ENCODE assay signal across 7 mouse cellular contexts in the genomic region with DNA sequence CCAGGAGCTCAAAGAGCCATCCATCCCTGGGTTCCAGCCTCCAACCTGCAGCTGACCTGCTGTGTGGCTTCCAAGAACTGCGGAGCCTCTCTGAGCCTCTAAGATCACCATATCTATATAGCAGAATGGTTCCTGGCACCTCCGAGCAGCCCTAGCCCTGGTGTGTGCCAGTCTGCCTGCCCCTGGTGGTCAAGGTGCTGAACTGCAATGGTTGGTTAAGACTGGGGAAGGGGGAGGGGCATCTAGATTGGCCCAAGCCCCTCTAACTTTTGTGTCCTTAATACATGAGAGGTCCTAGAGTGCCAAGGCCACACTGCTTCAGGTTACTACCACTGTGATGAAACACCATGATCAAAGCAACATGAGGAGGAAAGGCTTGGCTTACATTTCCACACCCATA. TPM values are rescaled to one million over a fixed set of nuclear protein-coding genes. Genes with fewer than 3 reads are reported as not detected.
DNase-seq lines count a peak whose midpoint lies in the region; ATAC-seq and TF ChIP-seq lines count a peak whose summit lies in the region.

No protein-coding gene starts in this region.

- TF ChIP-seq EP300 in stomach, postnatal 0 days (optimal IDR thresholded peaks at IDR 0.05) = no peak

- intact Hi-C loops in left cerebral cortex, postnatal 4 days (cut with DNase I) = no loop called here

- DNase-seq in left cerebral cortex, postnatal 4 days = peak; percentile 53
- no peak for DNase-seq in left cerebral cortex, adult 11 months (ENCODE audit: low spot score)
- DNase-seq in stomach, postnatal 0 days (ENCODE audit: low spot score) = no peak
- no peak for DNase-seq in Muller cell, postnatal 12 days (ENCODE audit: inconsistent ontology term)
- DNase-seq in frontal cortex, postnatal 36 days (ENCODE audit: low spot score in 2 of 2) = no peak

- peaks cover 10% of the 10 kb centered on the region for H3K36me3 ChIP-seq in intestine, embryonic 16.5 days (ENCODE audit: control insufficient read depth, insufficient read depth, low read length)
- H3K36me3 ChIP-seq in stomach, postnatal 0 days (ENCODE audit: control insufficient read depth, insufficient read depth, low read length) = no peaks in the 10 kb centered on the region

- no peak overlapping the region for H3K4me3 ChIP-seq in bone marrow macrophage, adult 2 months (ENCODE audit: insufficient read depth, low read length)
- H3K4me3 ChIP-seq in intestine, embryonic 16.5 days (ENCODE audit: low read length) = no peak overlapping the region
- H3K4me3 ChIP-seq in stomach, postnatal 0 days (ENCODE audit: low read depth, low read length) = no peak overlapping the region

- peaks cover 19% of the 10 kb centered on the region for H3K4me1 ChIP-seq in bone marrow macrophage, adult 2 months (ENCODE audit: control insufficient read depth, insufficient read depth, low read length)
- H3K4me1 ChIP-seq in intestine, embryonic 16.5 days (ENCODE audit: control insufficient read depth, insufficient read depth, low read length) = no peaks in the 10 kb centered on the region
- H3K4me1 ChIP-seq in stomach, postnatal 0 days (replicated peaks; ENCODE audit: control insufficient read depth, insufficient read depth) = no peaks in the 10 kb centered on the region

- TF ChIP-seq CTCF in bone marrow macrophage, adult 2 months (IDR thresholded peaks at IDR 0.05; ENCODE audit: low read depth, low read length) = peak; percentile 28; the same call in 1 of the 2 replicates
- peak; percentile 66 for TF ChIP-seq CTCF in stomach, postnatal 0 days (IDR thresholded peaks at IDR 0.05; ENCODE audit: low read depth)

- TF ChIP-seq POLR2A in bone marrow macrophage, adult 2 months (IDR thresholded peaks at IDR 0.05; ENCODE audit: borderline replicate concordance, low read depth, low read length) = no peak

- no peaks in the 10 kb centered on the region for H3K9me3 ChIP-seq in intestine, embryonic 16.5 days (ENCODE audit: control insufficient read depth, low read length)
- no peaks in the 10 kb centered on the region for H3K9me3 ChIP-seq in stomach, postnatal 0 days (ENCODE audit: control insufficient read depth, low read length)

- no peak overlapping the region for H3K9ac ChIP-seq in intestine, embryonic 16.5 days (ENCODE audit: low read depth, low read length)
- H3K9ac ChIP-seq in stomach, postnatal 0 days (ENCODE audit: low read length) = no peak overlapping the region

- 60% methylated on average over 2 of the region's 2 CpGs for WGBS in intestine, embryonic 16.5 days
- 69% methylated on average over 2 of the region's 2 CpGs for WGBS in stomach, postnatal 0 days

- H3K27ac ChIP-seq in bone marrow macrophage, adult 2 months (ENCODE audit: insufficient read depth, low read depth, low read length) = no peak overlapping the region
- H3K27ac ChIP-seq in intestine, embryonic 16.5 days (ENCODE audit: low read length) = no peak overlapping the region
- H3K27ac ChIP-seq in stomach, postnatal 0 days (replicated peaks) = no peak overlapping the region

- 0 out of 2 replicates have a peak, but pooled peaks have one; percentile 50 for ATAC-seq in intestine, embryonic 16.5 days
- ATAC-seq in stomach, postnatal 0 days (ENCODE audit: low FRiP score, low TSS enrichment) = peak; percentile 64

- no peak overlapping the region for H3K4me2 ChIP-seq in intestine, embryonic 16.5 days (ENCODE audit: low read depth, low read length)
- H3K4me2 ChIP-seq in stomach, postnatal 0 days (replicated peaks; ENCODE audit: low read depth) = no peak overlapping the region

- H3K27me3 ChIP-seq in intestine, embryonic 16.5 days (replicated peaks; ENCODE audit: control insufficient read depth, insufficient read depth, low read length) = no peaks in the 10 kb centered on the region
- H3K27me3 ChIP-seq in stomach, postnatal 0 days (ENCODE audit: control insufficient read depth, insufficient read depth, low read length) = no peaks in the 10 kb centered on the region

RNA-seq across cellular contexts. Expression of gene Micall2, which starts 33.2 kb away (rescaled TPM):
- 10 to 100 TPM; 11.4 to 11.5 TPM for total RNA-seq in left cerebral cortex, postnatal 4 days (2021)
- polyA plus RNA-seq in bone marrow macrophage, adult 2 months (2012; ENCODE audit: insufficient read depth, insufficient read length, missing spikeins) = 5.6 and 6.0 TPM in 2 replicates
- polyA plus RNA-seq in intestine, embryonic 16.5 days (2015; fragmentation: Nextera tagmentation; extraction: Ambion mirVana) = 11.6 and 14.8 TPM in 2 replicates
- polyA plus RNA-seq in stomach, postnatal 0 days (2015; fragmentation: Nextera tagmentation; extraction: Ambion mirVana) = 6.6 and 8.7 TPM in 2 replicates
